Mouse (Mus musculus) midbrain, postnatal 0 days (tissue): ENCODE data around the gene Slc29a3. TPM values are rescaled to one million over a fixed set of nuclear protein-coding genes. Genes with fewer than 3 reads are reported as not detected.
"Not testable (repeated sequence)": the region's sequence is repeated elsewhere in the genome, so short reads cannot be mapped to it uniquely, and the experiment has no call there.

ENCODE experiments used
- ATAC-seq: fragments of 200-750 bp; cut with Nextera tagmentation; 2 replicates; pipeline ENCODE4 v1.8.0; 2017; ENCODE audit warnings: moderate number of reproducible peaks, mild to moderate bottlenecking, moderate TSS enrichment, moderate library complexity; ENCODE audit not compliant: low FRiP score
- DNase-seq: peaks from one replicate; pipeline ENCODE4 v3.0.0-alpha.2; 2015; ENCODE audit warnings: low spot score
- H3K27ac ChIP-seq: fragments of 300-500 bp; sonication (generic); 2 replicates; pipeline ENCODE4 v1.5.1; 2014; ENCODE audit warnings: low read depth, mild to moderate bottlenecking, low read length, mixed read lengths
- H3K27me3 ChIP-seq: fragments of 300-500 bp; sonication (generic); 2 replicates; pipeline ENCODE4 v1.6.1; 2014; ENCODE audit warnings: low read length, control low read depth, mixed read lengths; ENCODE audit not compliant: insufficient read depth
- H3K36me3 ChIP-seq: fragments of 300-500 bp; sonication (generic); 2 replicates; pipeline ENCODE4 v1.6.1; 2014; ENCODE audit warnings: low read length, control low read depth, mixed read lengths; ENCODE audit not compliant: insufficient read depth
- H3K4me1 ChIP-seq: fragments of 300-500 bp; sonication (generic); 2 replicates; pipeline ENCODE4 v1.6.1; 2014; ENCODE audit warnings: mild to moderate bottlenecking, control low read depth, antibody characterized with exemption, low read length, mixed read lengths; ENCODE audit not compliant: insufficient read depth
- H3K4me2 ChIP-seq: fragments of 300-500 bp; sonication (generic); 2 replicates; pipeline ENCODE4 v1.6.1; 2014; ENCODE audit warnings: low read depth, mild to moderate bottlenecking, low read length, mixed read lengths; ENCODE audit not compliant: poor library complexity, severe bottlenecking
- H3K4me3 ChIP-seq: fragments of 300-500 bp; sonication (generic); 2 replicates; pipeline ENCODE4 v1.5.1; 2014; ENCODE audit warnings: low read depth, mild to moderate bottlenecking, low read length, moderate library complexity
- H3K9ac ChIP-seq: fragments of 300-500 bp; sonication (generic); replicated peaks from 2 replicates; pipeline ENCODE4 v1.6.1; 2014; ENCODE audit warnings: mild to moderate bottlenecking, low read length, moderate library complexity, mixed read lengths; ENCODE audit not compliant: poor library complexity, severe bottlenecking
- H3K9me3 ChIP-seq: fragments of 300-500 bp; sonication (generic); 2 replicates; pipeline ENCODE4 v1.6.1; 2016; ENCODE audit warnings: low read length, control low read depth
- CTCF ChIP-seq: IDR thresholded peaks from 2 replicates; pipeline ENCODE4 v1.5.1; 2016; ENCODE audit warnings: antibody characterized with exemption, mild to moderate bottlenecking
- WGBS: fragments of 180-500 bp; shearing (Covaris S2); extraction: QIAGEN DNeasy Blood & Tissue Kit; methylation state at CpG from one replicate; pipeline ENCODE4 v1.1.7; 2014; 5-methylcytosine and 5-hydroxymethylcytosine counted together
- polyA plus RNA-seq: library from polyadenylated mRNA; unstranded; fragments of >200 nt; fragmentation: Nextera tagmentation; extraction: Ambion mirVana; gene quantifications from 2 replicates; pipeline ENCODE4 v1.2.1, GENCODE M21; 2015
- total RNA-seq: library from RNA; depleted of rRNA; stranded (reverse); fragments of >200 nt; gene quantifications from 2 replicates; pipeline ENCODE4 v1.2.3, GENCODE M21; 2014

The Slc29a3 gene
- total and polyA plus RNA-seq, 2 experiments from 2014 or later: 6.9 to 7.8 TPM

DNA sequence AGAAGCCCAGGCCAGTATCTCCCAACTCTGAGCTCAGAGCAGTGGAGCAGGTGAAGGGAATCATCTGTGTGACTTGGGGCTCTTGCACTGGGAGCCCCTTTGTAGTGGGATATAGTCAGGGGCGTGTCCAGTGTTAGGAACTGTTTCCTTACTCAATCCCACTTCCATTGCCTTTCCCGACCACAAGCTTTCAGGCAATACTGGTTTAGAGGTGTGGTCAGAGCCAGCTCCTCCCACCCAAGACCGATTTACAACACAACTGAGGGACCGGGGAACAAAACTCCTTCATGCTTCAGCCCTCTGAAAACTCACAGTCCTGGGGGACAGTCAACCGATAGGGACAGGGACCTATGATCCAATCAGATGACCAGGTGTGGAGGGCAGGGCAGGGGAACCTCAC is 32.1 kb downstream of the Slc29a3 start:
- H3K9ac ChIP-seq: no peak overlapping the region
- H3K4me1 ChIP-seq: no peaks in the 10 kb centered on the region
- no peak overlapping the region for H3K4me2 ChIP-seq
- no peak overlapping the region for H3K4me3 ChIP-seq
- TF ChIP-seq CTCF: no peak
- ATAC-seq (no peak), DNase-seq (no peak)
- peaks cover 7% of the 10 kb centered on the region for H3K36me3 ChIP-seq
- no peaks in the 10 kb centered on the region for H3K27me3 ChIP-seq
- H3K27ac ChIP-seq: no peak overlapping the region
- H3K9me3 ChIP-seq: no peaks in the 10 kb centered on the region
- 85% methylated on average over 5 of the region's 5 CpGs for WGBS

GRCm38 (mm10) chr10:60718491-60718890 is 34.1 kb downstream of the Slc29a3 start:
- no peak for DNase-seq
- Histone ChIP-seq H3K4me1 (no peaks in the 10 kb centered on the region), H3K36me3 (peaks cover 11% of the 10 kb centered on the region), H3K27me3 (no peaks in the 10 kb centered on the region), H3K27ac (no peak overlapping the region), H3K4me2 (no peak overlapping the region), H3K9ac (no peak overlapping the region), H3K9me3 (peaks cover 4% of the 10 kb centered on the region; the same call in 1 of the 2 replicates), H3K4me3 (no peak overlapping the region)
- ATAC-seq: no peak
- 85% methylated on average over 2 of the region's 2 CpGs for WGBS
- TF ChIP-seq CTCF: no peak

- TF ChIP-seq CTCF: no peak
- H3K4me3 ChIP-seq: no peak overlapping the region
- peaks cover 4% of the 10 kb centered on the region; the same call in 1 of the 2 replicates for H3K9me3 ChIP-seq
- no peak overlapping the region for H3K9ac ChIP-seq
- no peak for DNase-seq
- H3K4me1 ChIP-seq: no peaks in the 10 kb centered on the region
- no peak for ATAC-seq
- H3K36me3 ChIP-seq: peaks cover 11% of the 10 kb centered on the region
- H3K27me3 ChIP-seq: no peaks in the 10 kb centered on the region
- no peak overlapping the region for H3K27ac ChIP-seq
- WGBS: 94% methylated on average over 3 of the region's 3 CpGs
- H3K4me2 ChIP-seq: no peak overlapping the region
These were observed 36.1 kb downstream of the Slc29a3 start for GRCm38 (mm10) chr10:60716449-60716848.

- peaks cover 11% of the 10 kb centered on the region for H3K36me3 ChIP-seq
- H3K27ac ChIP-seq, ATAC-seq, DNase-seq, H3K27me3 ChIP-seq, H3K4me3 ChIP-seq, H3K4me2 ChIP-seq, H3K9me3 ChIP-seq, H3K9ac ChIP-seq, H3K4me1 ChIP-seq: not testable (repeated sequence)
- WGBS: 78% methylated on average over 7 of the region's 8 CpGs
These were observed 40.3 kb downstream of the Slc29a3 start for GRCm38 (mm10) chr10:60712299-60712698.

DNA sequence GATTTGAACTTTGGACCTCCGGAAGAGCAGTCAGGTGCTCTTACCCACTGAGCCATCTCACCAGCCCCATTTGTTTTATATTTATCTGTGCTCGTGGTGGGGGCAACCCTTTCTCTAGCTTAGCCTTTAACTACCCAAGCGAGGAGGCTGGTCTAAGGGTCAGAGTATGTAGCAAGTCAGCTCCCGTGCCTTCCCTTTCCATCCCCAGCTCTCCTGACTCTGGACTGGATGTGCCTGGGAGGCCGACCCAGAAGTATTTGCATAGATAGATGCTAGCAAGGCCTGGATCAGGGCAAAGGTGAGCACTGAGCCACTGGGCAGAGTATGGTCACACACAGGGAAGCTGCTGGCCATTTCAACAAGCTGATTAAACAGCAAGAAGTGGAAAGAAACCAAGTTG is 43.8 kb downstream of the Slc29a3 start:
- H3K9me3 ChIP-seq: peaks cover 1% of the 10 kb centered on the region; the same call in 1 of the 2 replicates
- H3K9ac ChIP-seq: no peak overlapping the region
- no peaks in the 10 kb centered on the region for H3K36me3 ChIP-seq
- no peak overlapping the region for H3K27ac ChIP-seq
- no peak overlapping the region for H3K4me3 ChIP-seq
- TF ChIP-seq CTCF: no peak
- no peaks in the 10 kb centered on the region for H3K27me3 ChIP-seq
- ATAC-seq (no peak), DNase-seq (no peak)
- 85% methylated on average over 5 of the region's 5 CpGs for WGBS
- no peak overlapping the region for H3K4me2 ChIP-seq
- H3K4me1 ChIP-seq: no peaks in the 10 kb centered on the region

DNA sequence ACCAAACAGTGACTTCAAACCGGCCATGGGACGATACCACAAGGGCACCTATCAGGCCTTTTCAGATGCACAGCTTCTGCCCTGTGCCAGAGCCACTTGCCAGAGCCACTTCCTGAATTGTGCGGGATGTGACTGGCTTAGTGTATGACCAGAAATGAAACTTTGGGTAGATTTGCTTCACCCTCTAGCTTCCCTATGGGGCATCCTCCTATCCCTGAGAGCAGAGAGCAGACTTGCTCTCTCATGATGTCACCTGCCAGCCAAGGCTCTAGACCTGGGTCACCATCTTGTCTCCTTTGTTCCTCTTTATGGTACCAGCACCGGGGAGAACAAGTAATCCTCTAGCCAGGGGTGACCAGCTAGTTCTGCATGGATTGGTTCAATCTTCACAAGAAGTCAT is 46.3 kb downstream of the Slc29a3 start:
- H3K4me1 ChIP-seq: no peaks in the 10 kb centered on the region
- H3K36me3 ChIP-seq: no peaks in the 10 kb centered on the region
- ATAC-seq (no peak), DNase-seq (no peak)
- H3K4me3 ChIP-seq: no peak overlapping the region
- no peaks in the 10 kb centered on the region for H3K9me3 ChIP-seq
- no peaks in the 10 kb centered on the region for H3K27me3 ChIP-seq
- H3K9ac ChIP-seq: no peak overlapping the region
- WGBS: 81% methylated on average over 4 of the region's 4 CpGs
- no peak overlapping the region for H3K27ac ChIP-seq
- no peak overlapping the region for H3K4me2 ChIP-seq
- TF ChIP-seq CTCF: no peak
